Mouse (Mus musculus) liver, adult 2 months (tissue): ENCODE results near the gene Gm45808.

Experiments
- CTCF ChIP-seq: fragments of 200-500 bp; IDR thresholded peaks from 2 replicates; pipeline ENCODE4 v1.5.1; 2011; ENCODE audit warnings: low read depth, low read length, control low read depth
- POLR2A ChIP-seq: fragments of 200-500 bp; IDR thresholded peaks from 2 replicates; pipeline ENCODE4 v1.6.1; 2011; ENCODE audit warnings: low read length, control low read depth; ENCODE audit not compliant: insufficient read depth; ENCODE audit errors: extremely low read depth

DNA sequence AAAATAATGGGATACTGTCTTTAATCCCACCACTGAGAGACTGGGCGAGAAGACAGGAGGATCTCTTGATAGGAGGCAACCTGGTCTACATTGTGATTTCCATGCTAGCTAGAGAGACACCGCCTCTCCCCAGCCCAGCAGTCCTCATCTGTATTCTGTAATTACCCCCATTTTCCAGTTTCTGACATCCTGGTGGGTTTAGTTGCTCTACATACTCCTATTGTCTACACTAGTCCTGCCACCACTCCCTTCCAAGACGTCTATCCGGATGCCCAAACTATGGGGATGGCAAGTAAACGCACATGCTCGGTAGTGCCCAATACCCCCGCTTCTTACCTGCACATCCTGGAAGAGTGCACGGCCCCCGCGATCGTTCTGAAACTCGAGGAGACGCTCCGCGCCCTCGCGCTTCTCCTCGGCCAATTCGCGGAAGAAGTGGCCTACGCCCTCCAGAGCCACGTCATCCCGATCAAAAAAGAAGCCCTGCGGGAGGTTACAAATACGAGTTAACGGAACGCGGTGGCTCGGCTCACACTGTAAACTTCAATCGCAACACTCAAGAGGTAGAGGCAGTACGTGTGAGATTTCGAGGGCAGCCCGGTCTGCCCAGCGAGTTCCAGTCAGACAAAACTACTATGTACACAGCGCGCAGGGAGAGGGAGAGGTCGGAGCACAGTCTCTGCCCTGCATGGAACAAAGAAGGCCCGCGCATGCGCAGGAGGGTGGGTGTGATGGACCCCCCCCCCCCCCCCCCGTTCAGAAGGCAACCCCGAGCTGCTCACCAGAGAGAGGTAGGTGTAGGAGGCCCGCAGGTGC is 27.7 kb downstream of the Gm45808 start:
- TF ChIP-seq CTCF (no peak), POLR2A (peak; percentile 55; the same call in 1 of the 2 replicates)
